Mouse (Mus musculus) ES-Bruce4 (cell line): ENCODE measurements around the gene 9030612E09Rik.

Experiments used
- CTCF ChIP-seq: IDR thresholded peaks from one replicate; pipeline ENCODE4 v1.8.1; 2011; ENCODE audit warnings: low read depth, low read length
- EP300 ChIP-seq: IDR thresholded peaks from 2 replicates; pipeline ENCODE4 v1.6.1; 2011; ENCODE audit warnings: low read depth, low read length; ENCODE audit not compliant: insufficient read depth

DNA sequence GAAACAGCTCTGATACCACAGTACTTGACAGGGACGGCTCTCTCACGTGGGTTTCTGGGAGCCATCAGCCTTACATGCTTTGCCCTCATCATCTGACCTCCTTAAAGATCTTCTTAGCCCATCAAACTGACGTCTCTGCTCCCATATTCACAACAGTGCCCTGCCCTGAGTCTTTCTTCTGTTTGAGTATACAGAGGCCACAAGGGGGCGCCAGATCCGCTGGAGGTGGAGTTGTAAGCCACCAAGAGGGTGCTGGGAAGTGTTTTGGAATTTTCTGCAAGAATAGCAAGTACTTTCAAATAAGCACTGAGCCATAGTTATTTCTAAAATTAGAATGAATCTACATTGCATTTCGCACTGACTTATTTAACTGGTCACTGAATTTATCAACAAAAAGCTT is 37.4 kb downstream of the 9030612E09Rik start:
- TF ChIP-seq EP300 (no peak), CTCF (peak; percentile 81)
